Mouse (Mus musculus) c-Kit-negative CD71-positive TER-119-positive erythroid progenitor cells, embryonic 14.5 days (primary cell): Measurements from ENCODE around the gene Cend1.
A peak's percentile ranks its signal among the peaks of the same experiment; 100 is the strongest.

Experiments used
- DNase-seq: peaks from one replicate; pipeline ENCODE4 v3.0.0-alpha.2; 2013; ENCODE audit warnings: low read depth, low spot score

The Cend1 gene

GRCm38 (mm10) chr7:141394158-141394557, 35.1 kb downstream of the Cend1 start:
- DNase-seq = peak; percentile 67

- DNase-seq = peak; percentile 88
Measured at GRCm38 (mm10) chr7:141392552-141393222, 36.6 kb downstream of the Cend1 start.

- peak; percentile 98 for DNase-seq
Measured at GRCm38 (mm10) chr7:141391625-141392551, 37.4 kb downstream of the Cend1 start, which contains the start of gene Taldo1. Gene Taldo1, plus strand, starts transcription at chr7:141392199.

GRCm38 (mm10) chr7:141390326-141391259, 38.7 kb downstream of the Cend1 start:
- no peak for DNase-seq

- no peak for DNase-seq
Measured at GRCm38 (mm10) chr7:141388487-141389109, 40.7 kb downstream of the Cend1 start.

- DNase-seq = peak; percentile 35
Measured at GRCm38 (mm10) chr7:141387807-141388486, 41.3 kb downstream of the Cend1 start.

GRCm38 (mm10) chr7:141381068-141381835, 48.0 kb downstream of the Cend1 start:
- DNase-seq = no peak

GRCm38 (mm10) chr7:141379584-141379983, 49.7 kb downstream of the Cend1 start:
- DNase-seq = no peak
